Mouse (Mus musculus) liver, embryonic 12.5 days (tissue): ENCODE results near the gene Grsf1. TPM values are rescaled to one million over a fixed set of nuclear protein-coding genes. Genes with fewer than 3 reads are reported as not detected.
A peak's percentile ranks its signal among the peaks of the same experiment; 100 is the strongest.

Experiments used
- ATAC-seq: fragments of 200-750 bp; cut with Nextera tagmentation; 2 replicates; pipeline ENCODE4 v1.8.0; 2017; ENCODE audit warnings: moderate number of reproducible peaks, mild to moderate bottlenecking, moderate library complexity
- H3K27ac ChIP-seq: fragments of 300-500 bp; sonication (generic); 2 replicates; pipeline ENCODE4 v1.5.1; 2016; ENCODE audit warnings: mild to moderate bottlenecking
- H3K27me3 ChIP-seq: fragments of 300-500 bp; sonication (generic); replicated peaks from 2 replicates; pipeline ENCODE4 v1.6.1; 2016; ENCODE audit warnings: mild to moderate bottlenecking, moderate library complexity
- H3K36me3 ChIP-seq: fragments of 300-500 bp; sonication (generic); 2 replicates; pipeline ENCODE4 v1.6.1; 2016; ENCODE audit warnings: mild to moderate bottlenecking, moderate library complexity
- H3K4me1 ChIP-seq: fragments of 300-500 bp; sonication (generic); 2 replicates; pipeline ENCODE4 v1.6.1; 2016
- H3K4me2 ChIP-seq: fragments of 300-500 bp; sonication (generic); 2 replicates; pipeline ENCODE4 v1.6.1; 2016; ENCODE audit warnings: mild to moderate bottlenecking, moderate library complexity
- H3K4me3 ChIP-seq: fragments of 300-500 bp; sonication (generic); 2 replicates; pipeline ENCODE4 v1.5.1; 2016; ENCODE audit warnings: mild to moderate bottlenecking, moderate library complexity
- H3K9ac ChIP-seq: fragments of 300-500 bp; sonication (generic); 2 replicates; pipeline ENCODE4 v1.6.1; 2016; ENCODE audit warnings: mild to moderate bottlenecking, moderate library complexity
- H3K9me3 ChIP-seq: fragments of 300-500 bp; sonication (generic); replicated peaks from 2 replicates; pipeline ENCODE4 v1.6.1; 2016; ENCODE audit warnings: mild to moderate bottlenecking, moderate library complexity
- WGBS: fragments of 180-500 bp; shearing (Covaris S2); methylation state at CpG from one replicate; pipeline ENCODE4 v1.1.7; 2016; ENCODE audit not compliant: insufficient replicate concordance; 5-methylcytosine and 5-hydroxymethylcytosine counted together
- polyA plus RNA-seq: library from polyadenylated mRNA; unstranded; fragments of >200 nt; fragmentation: Nextera tagmentation; extraction: Ambion mirVana; gene quantifications from 2 replicates; pipeline ENCODE4 v1.2.1, GENCODE M21; 2016

Grsf1 gene
- polyA plus RNA-seq, 1 experiment from 2014 or later, result 47.0 TPM

- no peak overlapping the region for H3K4me3 ChIP-seq
- no peak overlapping the region for H3K9ac ChIP-seq
- peaks cover 20% of the 10 kb centered on the region for H3K4me1 ChIP-seq
- 48% methylated on average over 5 of the region's 5 CpGs for WGBS
- no peak overlapping the region for H3K4me2 ChIP-seq
- no peaks in the 10 kb centered on the region for H3K9me3 ChIP-seq
- no peaks in the 10 kb centered on the region for H3K27me3 ChIP-seq
- peaks cover 48% of the 10 kb centered on the region for H3K36me3 ChIP-seq
- no peak for ATAC-seq
- H3K27ac ChIP-seq, result no peak overlapping the region
These were observed 30.6 kb downstream of the Grsf1 start for GRCm38 (mm10) chr5:88645405-88645804.

DNA sequence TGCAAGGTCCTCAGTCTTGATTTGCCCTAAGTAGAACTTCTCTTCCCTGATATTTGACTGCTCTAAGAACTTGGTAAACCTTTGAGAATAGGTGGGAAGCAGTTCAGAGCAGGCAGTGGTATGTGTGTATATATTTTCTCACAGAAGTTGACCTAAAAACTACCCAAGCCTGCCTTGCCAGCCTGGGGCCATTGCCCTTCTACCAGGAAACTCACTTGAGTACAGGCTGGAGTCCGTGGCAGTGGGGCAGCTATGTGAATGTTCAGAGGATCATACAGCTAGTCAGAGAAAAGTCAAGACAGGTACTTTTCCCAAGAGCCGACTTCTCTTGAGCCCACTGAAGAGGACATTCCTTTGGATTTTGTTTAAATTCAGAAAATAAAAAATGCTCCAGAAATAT, 31.1 kb downstream of the Grsf1 start:
- H3K27me3 ChIP-seq, result no peaks in the 10 kb centered on the region
- H3K36me3 ChIP-seq, result peaks cover 45% of the 10 kb centered on the region
- WGBS, result 71% methylated on average over 2 of the region's 2 CpGs
- H3K9ac ChIP-seq, result no peak overlapping the region
- peaks cover 15% of the 10 kb centered on the region for H3K4me1 ChIP-seq
- no peak for ATAC-seq
- no peak overlapping the region for H3K4me2 ChIP-seq
- no peaks in the 10 kb centered on the region for H3K9me3 ChIP-seq
- no peak overlapping the region for H3K27ac ChIP-seq
- no peak overlapping the region for H3K4me3 ChIP-seq

GRCm38 (mm10) chr5:88643491-88643890, 32.5 kb downstream of the Grsf1 start:
- H3K4me3 ChIP-seq, result no peak overlapping the region
- ATAC-seq, result no peak
- no peaks in the 10 kb centered on the region for H3K9me3 ChIP-seq
- no peak overlapping the region for H3K4me2 ChIP-seq
- H3K27ac ChIP-seq, result no peak overlapping the region
- no peaks in the 10 kb centered on the region for H3K27me3 ChIP-seq
- H3K9ac ChIP-seq, result no peak overlapping the region
- WGBS, result 80% methylated on average over 9 of the region's 9 CpGs
- H3K4me1 ChIP-seq, result peaks cover 1% of the 10 kb centered on the region
- H3K36me3 ChIP-seq, result peaks cover 42% of the 10 kb centered on the region

DNA sequence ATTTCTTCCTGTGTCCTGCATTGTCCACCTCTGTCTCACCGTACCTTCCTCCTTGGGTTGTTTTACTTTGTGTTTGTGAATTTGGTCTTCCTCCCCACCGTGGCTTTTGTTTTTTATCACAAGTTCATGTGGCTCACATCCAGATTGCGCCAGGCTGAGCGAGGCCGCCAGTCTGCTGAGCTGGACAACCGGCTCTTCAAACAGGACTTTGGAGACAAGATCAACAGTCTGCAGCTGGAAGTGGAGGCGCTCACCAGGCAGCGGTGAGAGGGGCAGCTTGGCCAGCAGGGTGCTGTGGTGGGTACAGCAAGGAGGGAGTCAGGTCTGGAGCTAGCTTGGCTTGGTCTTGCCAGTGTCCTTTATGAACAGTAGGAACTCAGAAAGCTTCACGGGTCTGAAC, 33.2 kb downstream of the Grsf1 start:
- H3K36me3 ChIP-seq, result peaks cover 35% of the 10 kb centered on the region
- H3K4me1 ChIP-seq, result no peaks in the 10 kb centered on the region
- no peak for ATAC-seq
- no peak overlapping the region for H3K4me2 ChIP-seq
- no peaks in the 10 kb centered on the region for H3K27me3 ChIP-seq
- no peaks in the 10 kb centered on the region for H3K9me3 ChIP-seq
- H3K27ac ChIP-seq, result no peak overlapping the region
- no peak overlapping the region for H3K4me3 ChIP-seq
- WGBS, result 64% methylated on average over 9 of the region's 9 CpGs
- H3K9ac ChIP-seq, result no peak overlapping the region

- Histone ChIP-seq H3K4me1 (peaks cover 6% of the 10 kb centered on the region; the same call in 1 of the 2 replicates), H3K36me3 (peaks cover 35% of the 10 kb centered on the region), H3K4me3 (no peak overlapping the region), H3K27ac (no peak overlapping the region), H3K4me2 (no peak overlapping the region), H3K27me3 (no peaks in the 10 kb centered on the region), H3K9ac (no peak overlapping the region), H3K9me3 (no peaks in the 10 kb centered on the region)
- ATAC-seq, result no peak
- WGBS, result 75% methylated on average over 5 of the region's 5 CpGs
These were observed 41.9 kb downstream of the Grsf1 start for GRCm38 (mm10) chr5:88634076-88634475.

DNA sequence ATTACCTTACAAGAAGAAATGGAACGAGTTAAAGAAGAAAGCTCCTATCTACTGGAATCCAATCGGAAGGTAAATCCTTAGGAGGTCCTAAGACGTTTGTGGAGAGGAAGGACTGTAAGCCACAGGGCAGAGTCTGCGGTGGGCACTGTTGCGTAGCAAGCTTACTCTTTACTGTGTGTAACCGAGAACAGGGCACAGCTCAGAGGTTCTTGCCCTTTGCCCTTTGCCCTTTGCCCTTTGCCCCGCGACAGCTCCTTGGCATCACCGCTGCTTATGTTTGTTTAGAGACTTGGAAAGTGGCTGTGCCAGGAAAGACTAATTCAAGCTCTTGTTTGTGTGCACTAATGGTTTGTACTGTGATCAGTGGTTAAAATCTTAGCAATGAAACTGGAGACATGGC, 43.5 kb downstream of the Grsf1 start:
- Histone ChIP-seq H3K9me3 (no peaks in the 10 kb centered on the region), H3K27ac (no peak overlapping the region), H3K27me3 (no peaks in the 10 kb centered on the region), H3K4me1 (peaks cover 18% of the 10 kb centered on the region), H3K4me2 (no peak overlapping the region), H3K36me3 (peaks cover 34% of the 10 kb centered on the region), H3K4me3 (no peak overlapping the region), H3K9ac (no peak overlapping the region)
- 89% methylated on average over 9 of the region's 9 CpGs for WGBS
- no peak for ATAC-seq

- H3K4me1 ChIP-seq, result peaks cover 26% of the 10 kb centered on the region
- ATAC-seq, result no peak
- H3K27me3 ChIP-seq, result no peaks in the 10 kb centered on the region
- H3K36me3 ChIP-seq, result peaks cover 27% of the 10 kb centered on the region
- H3K9me3 ChIP-seq, result no peaks in the 10 kb centered on the region
- no peak overlapping the region for H3K9ac ChIP-seq
- H3K4me2 ChIP-seq, result no peak overlapping the region
- H3K4me3 ChIP-seq, result no peak overlapping the region
- WGBS, result 77% methylated on average over 5 of the region's 5 CpGs
- no peak overlapping the region for H3K27ac ChIP-seq
These were observed 44.4 kb downstream of the Grsf1 start for GRCm38 (mm10) chr5:88631545-88631944.

- Histone ChIP-seq H3K4me1 (peaks cover 30% of the 10 kb centered on the region), H3K27ac (0 out of 2 replicates have a peak overlapping the region, but pooled peaks have one; percentile 18), H3K9ac (no peak overlapping the region), H3K9me3 (no peaks in the 10 kb centered on the region), H3K36me3 (peaks cover 27% of the 10 kb centered on the region), H3K4me2 (no peak overlapping the region), H3K4me3 (no peak overlapping the region), H3K27me3 (no peaks in the 10 kb centered on the region)
- ATAC-seq, result no peak
- 35% methylated on average over 3 of the region's 3 CpGs for WGBS
These were observed 45.1 kb downstream of the Grsf1 start for GRCm38 (mm10) chr5:88630883-88631282.

GRCm38 (mm10) chr5:88629987-88630386, 46.0 kb downstream of the Grsf1 start:
- Histone ChIP-seq H3K4me1 (peaks cover 30% of the 10 kb centered on the region), H3K9ac (no peak overlapping the region), H3K4me2 (no peak overlapping the region), H3K4me3 (no peak overlapping the region), H3K27me3 (no peaks in the 10 kb centered on the region), H3K9me3 (no peaks in the 10 kb centered on the region), H3K27ac (no peak overlapping the region; the same call in 1 of the 2 replicates), H3K36me3 (peaks cover 24% of the 10 kb centered on the region)
- 85% methylated on average over 8 of the region's 8 CpGs for WGBS
- ATAC-seq, result no peak

GRCm38 (mm10) chr5:88629125-88629524, 46.8 kb downstream of the Grsf1 start:
- H3K4me1 ChIP-seq, result peaks cover 30% of the 10 kb centered on the region

GRCm38 (mm10) chr5:88627545-88627944, 48.4 kb downstream of the Grsf1 start:
- Histone ChIP-seq H3K27ac (peak overlapping the region; percentile 67), H3K4me1 (peaks cover 30% of the 10 kb centered on the region), H3K4me3 (no peak overlapping the region), H3K27me3 (no peaks in the 10 kb centered on the region), H3K36me3 (peaks cover 16% of the 10 kb centered on the region), H3K4me2 (peak overlapping the region; percentile 32), H3K9me3 (no peaks in the 10 kb centered on the region), H3K9ac (no peak overlapping the region)
- 28% methylated on average over 4 of the region's 4 CpGs for WGBS
- peak; percentile 100 for ATAC-seq

More at GRCm38 (mm10) chr5:88629125-88629524, 46.8 kb downstream of the Grsf1 start:
- no peak for ATAC-seq
- no peak overlapping the region for H3K4me2 ChIP-seq
- H3K27ac ChIP-seq, result no peak overlapping the region
- peaks cover 18% of the 10 kb centered on the region for H3K36me3 ChIP-seq
- no peaks in the 10 kb centered on the region for H3K27me3 ChIP-seq
- no peaks in the 10 kb centered on the region for H3K9me3 ChIP-seq
- no peak overlapping the region for H3K4me3 ChIP-seq
- WGBS, result 79% methylated on average over 11 of the region's 11 CpGs
- no peak overlapping the region for H3K9ac ChIP-seq

- Histone ChIP-seq H3K9ac (no peak overlapping the region), H3K9me3 (no peaks in the 10 kb centered on the region), H3K27ac (no peak overlapping the region), H3K4me1 (no peaks in the 10 kb centered on the region), H3K27me3 (no peaks in the 10 kb centered on the region), H3K4me2 (no peak overlapping the region), H3K4me3 (no peak overlapping the region), H3K36me3 (peaks cover 32% of the 10 kb centered on the region)
- no peak for ATAC-seq
- 65% methylated on average over 4 of the region's 4 CpGs for WGBS
These were observed 59.0 kb downstream of the Grsf1 start for GRCm38 (mm10) chr5:88616988-88617387.

- H3K4me3 ChIP-seq, result no peak overlapping the region
These were observed 61.8 kb downstream of the Grsf1 start for GRCm38 (mm10) chr5:88614129-88614528.

More at GRCm38 (mm10) chr5:88614129-88614528, 61.8 kb downstream of the Grsf1 start:
- Histone ChIP-seq H3K9ac (no peak overlapping the region), H3K4me2 (no peak overlapping the region), H3K9me3 (no peaks in the 10 kb centered on the region), H3K4me1 (no peaks in the 10 kb centered on the region), H3K36me3 (peaks cover 21% of the 10 kb centered on the region; the same call in 1 of the 2 replicates), H3K27me3 (no peaks in the 10 kb centered on the region), H3K27ac (no peak overlapping the region)
- 83% methylated on average over 1 of the region's 1 CpGs for WGBS
- ATAC-seq, result no peak
